Mouse (Mus musculus) small intestine, adult 2 months (tissue): ENCODE data around the gene Bdh2.

Experiments used
- CTCF ChIP-seq: fragments of 200-500 bp; IDR thresholded peaks from 2 replicates; pipeline ENCODE4 v1.5.1; 2012; ENCODE audit warnings: low read depth, mild to moderate bottlenecking, control low read depth, inconsistent platforms, low read length, moderate library complexity, mixed read lengths; ENCODE audit not compliant: insufficient replicate concordance, insufficient read length; ENCODE audit errors: extremely low read depth
- POLR2A ChIP-seq: fragments of 200-500 bp; IDR thresholded peaks from 2 replicates; pipeline ENCODE4 v1.6.1; 2012; ENCODE audit warnings: low read depth, mild to moderate bottlenecking, control low read depth, inconsistent platforms, low read length, moderate library complexity

GRCm38 (mm10) chr3:135260233-135260632 is 20.8 kb upstream of the Bdh2 start:
- no peak for TF ChIP-seq CTCF
- TF ChIP-seq POLR2A, result no peak
